Mouse (Mus musculus) thymus, postnatal 0 days (tissue): ENCODE results near the gene Tbc1d17. TPM values are rescaled to one million over a fixed set of nuclear protein-coding genes. Genes with fewer than 3 reads are reported as not detected.
A peak's percentile ranks its signal among the peaks of the same experiment; 100 is the strongest.

ENCODE experiments used
- DNase-seq: peaks from one replicate; pipeline ENCODE4 v3.0.0-alpha.2; 2015; ENCODE audit warnings: low spot score
- microRNA counts: library from miRNA; unstranded; fragments of <30 nt; microRNA quantifications from one replicate; lab custom pipeline; 2015
- microRNA-seq: library from miRNA; unstranded; fragments of <30 nt; microRNA quantifications from one replicate; pipeline ENCODE4, GENCODE M21; 2016; ENCODE audit warnings: borderline number of aligned reads
- polyA plus RNA-seq: library from polyadenylated mRNA; unstranded; fragments of >200 nt; fragmentation: Nextera tagmentation; extraction: Ambion mirVana; gene quantifications from 2 replicates; pipeline ENCODE4 v1.2.1, GENCODE M21; 2015

The Tbc1d17 gene
- polyA plus RNA-seq, 1 experiment from 2014 or later, result 56.5 TPM

GRCm38 (mm10) chr7:44792781-44793180 is 56.1 kb downstream of the Tbc1d17 start:
- DNase-seq, result no peak

- DNase-seq, result no peak
Observed at GRCm38 (mm10) chr7:44790066-44790465, 58.8 kb downstream of the Tbc1d17 start.

GRCm38 (mm10) chr7:44789531-44789930 is 59.3 kb downstream of the Tbc1d17 start:
- DNase-seq, result no peak

MicroRNA genes within 50 kb of the gene (microRNA counts, 519-probe panel; counts per million panel counts)
- microRNA mmu-miR-707 (lab: Ali Mortazavi, UCI), result 473 counts per million, percentile 71 among the panel's probes with 10 or more counts

Small RNA genes within 50 kb of the gene (microRNA-seq; reads per million reads assigned to microRNA genes)
- gene Mir707, result not detected

Other genes starting within 250 kb of the Tbc1d17 start
- 0.66 and 1.0 TPM in 2 replicates for gene Myh14, start 178.2 kb downstream of the Tbc1d17 start, polyA plus RNA-seq
- not detected in 2 replicates for gene Izumo2, start 140.3 kb downstream of the Tbc1d17 start, polyA plus RNA-seq
- 63.7 and 66.8 TPM in 2 replicates for gene Vrk3, start 100.7 kb downstream of the Tbc1d17 start, polyA plus RNA-seq
- gene Zfp473, start 98.0 kb downstream of the Tbc1d17 start, polyA plus RNA-seq, result 0.82 and 1.7 TPM in 2 replicates
- 88.1 and 109 TPM in 2 replicates for gene Nup62, start 33.0 kb downstream of the Tbc1d17 start, polyA plus RNA-seq
- 23.6 and 28.0 TPM in 2 replicates for gene Il4i1, start 32.7 kb downstream of the Tbc1d17 start, polyA plus RNA-seq
- gene Atf5, start 32.4 kb downstream of the Tbc1d17 start, polyA plus RNA-seq, result 3.4 and 3.7 TPM in 2 replicates
- gene Akt1s1, start 88 bp downstream of the Tbc1d17 start, polyA plus RNA-seq, result 47.3 and 49.2 TPM in 2 replicates
- 61.8 and 63.4 TPM in 2 replicates for gene Pnkp, start 8.1 kb upstream of the Tbc1d17 start, polyA plus RNA-seq
- 147 and 158 TPM in 2 replicates for gene Ptov1, start 20.7 kb upstream of the Tbc1d17 start, polyA plus RNA-seq
- 59.0 and 60.0 TPM in 2 replicates for gene Med25, start 43.6 kb upstream of the Tbc1d17 start, polyA plus RNA-seq
- gene Fuz, start 47.0 kb upstream of the Tbc1d17 start, polyA plus RNA-seq, result 13.2 and 13.8 TPM in 2 replicates
- gene Ap2a1, start 80.4 kb upstream of the Tbc1d17 start, polyA plus RNA-seq, result 34.5 and 37.5 TPM in 2 replicates
- 0.23 and 0.25 TPM in 2 replicates for gene Tsks, start 94.1 kb upstream of the Tbc1d17 start, polyA plus RNA-seq
- gene Cpt1c, start 125.8 kb upstream of the Tbc1d17 start, polyA plus RNA-seq, result 1.2 and 2.0 TPM in 2 replicates
- gene Prmt1, start 137.5 kb upstream of the Tbc1d17 start, polyA plus RNA-seq, result 364 and 365 TPM in 2 replicates
- 138 and 145 TPM in 2 replicates for gene Irf3, start 148.6 kb upstream of the Tbc1d17 start, polyA plus RNA-seq
- gene Bcl2l12, start 149.6 kb upstream of the Tbc1d17 start, polyA plus RNA-seq, result 66.6 and 68.8 TPM in 2 replicates
- 19.6 and 20.1 TPM in 2 replicates for gene Scaf1, start 167.3 kb upstream of the Tbc1d17 start, polyA plus RNA-seq
- 35.8 and 37.0 TPM in 2 replicates for gene Rras, start 168.9 kb upstream of the Tbc1d17 start, polyA plus RNA-seq
- gene Prr12, start 203.8 kb upstream of the Tbc1d17 start, polyA plus RNA-seq, result 7.6 and 9.0 TPM in 2 replicates
- gene Nosip, start 213.3 kb upstream of the Tbc1d17 start, polyA plus RNA-seq, result 84.4 and 86.3 TPM in 2 replicates
- gene Prrg2, start 213.6 kb upstream of the Tbc1d17 start, polyA plus RNA-seq, result 9.9 and 10.0 TPM in 2 replicates
- gene Rcn3, start 243.1 kb upstream of the Tbc1d17 start, polyA plus RNA-seq, result 41.4 and 41.8 TPM in 2 replicates